Mouse (Mus musculus) gastrocnemius, postnatal 14 days (tissue): ENCODE results near the gene Zfp473. TPM values are rescaled to one million over a fixed set of nuclear protein-coding genes. Genes with fewer than 3 reads are reported as not detected.
"Not testable (repeated sequence)": the region's sequence is repeated elsewhere in the genome, so short reads cannot be mapped to it uniquely, and the experiment has no call there.

Source experiments
- DNase-seq: peaks from one replicate; pipeline ENCODE4 v3.0.0; 2021; ENCODE audit warnings: mixed read lengths
- intact Hi-C: fragments of 180-260 bp; cut with DNase I; formaldehyde crosslinking; loops from one replicate; pipeline ENCODE4 v1.15.1; 2025; ENCODE audit warnings: low total_unique reads
- long read RNA-seq, 2 experiments: library from polyadenylated mRNA; stranded (forward); transcript quantifications; one replicate each; pipeline ENCODE4 v2.0.0; 2021
- total RNA-seq, 2 experiments: library from RNA; stranded (reverse); gene quantifications; 2 replicates each; pipeline ENCODE4 v1.2.3; 2021

Zfp473 gene
- under 1 TPM in 1 of 2 experiments, not detected in 1; 0.16 TPM for total RNA-seq
- long read RNA-seq, experiment 1: 0 reads
- long read RNA-seq, experiment 2: 0 reads

- intact Hi-C loops, DNase-seq: not testable (repeated sequence)
Observed at GRCm38 (mm10) chr7:44750950-44751349, at the start of gene Zfp473. Gene Zfp473, minus strand, starts transcription at chr7:44751050.

DNA sequence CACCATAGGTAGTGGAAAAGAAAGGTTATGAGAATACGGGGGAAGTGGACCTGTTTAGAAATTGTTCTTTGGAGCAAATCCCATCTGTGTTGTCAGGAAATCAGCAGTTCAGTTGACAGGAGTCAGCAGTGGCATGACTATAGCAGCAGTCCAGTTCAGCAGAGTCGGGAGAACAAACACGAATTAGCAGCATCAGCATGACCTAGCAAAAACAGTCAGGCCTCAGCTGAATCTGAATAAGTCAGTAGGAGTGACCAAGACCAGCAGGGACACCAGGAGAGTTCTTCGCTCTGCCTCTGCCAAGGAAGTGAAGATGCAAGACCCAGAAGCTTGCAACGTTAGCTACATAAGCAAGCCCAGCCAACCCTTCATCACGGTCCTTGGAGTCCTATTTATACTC, 41.9 kb upstream of the Zfp473 start:
- DNase-seq: no peak
- intact Hi-C loops: no loop called here

DNA sequence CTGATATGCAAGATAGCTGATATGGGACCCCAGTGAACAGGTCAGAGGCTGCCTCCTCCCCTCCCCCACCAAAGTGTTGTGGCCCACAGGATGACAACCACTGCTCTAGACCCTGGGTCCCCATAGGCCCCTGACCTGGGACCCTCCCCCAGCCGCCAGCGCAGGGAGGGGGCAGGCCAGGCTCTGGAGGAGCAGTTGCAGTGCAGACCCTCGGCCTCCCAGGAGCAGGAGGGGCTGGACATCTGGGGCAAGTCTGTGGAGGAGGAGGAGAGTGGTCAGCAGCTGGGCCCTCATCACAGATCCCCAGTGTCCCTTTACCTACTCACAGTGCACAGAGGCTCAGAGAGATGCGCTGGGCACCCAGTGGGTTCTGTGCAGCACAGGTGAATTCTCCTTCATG, 39.2 kb upstream of the Zfp473 start:
- DNase-seq: no peak

DNA sequence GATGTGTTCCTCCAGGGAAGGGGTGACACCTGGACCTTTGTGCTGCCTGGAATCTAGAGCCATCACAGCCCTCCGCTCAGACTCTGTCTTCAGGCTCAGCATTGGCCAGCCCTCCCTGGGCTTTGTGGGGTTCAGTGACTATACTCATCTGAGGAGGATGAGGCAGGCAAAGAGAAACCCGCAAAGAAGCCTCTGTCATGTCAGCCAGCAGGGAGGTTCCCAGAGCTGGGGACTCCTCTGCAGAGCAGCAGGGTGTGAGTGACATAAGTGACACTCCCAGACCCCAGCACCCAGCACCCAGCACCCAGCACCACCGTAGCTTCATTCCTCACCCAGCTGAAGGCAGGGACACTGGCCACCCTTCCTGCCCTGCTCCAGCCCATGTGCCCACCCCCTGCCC, 38.7 kb upstream of the Zfp473 start:
- intact Hi-C loops: no loop called here
- DNase-seq: no peak

More for the DNA sequence above, 39.2 kb upstream of the Zfp473 start:
- intact Hi-C loops: no loop called here

DNA sequence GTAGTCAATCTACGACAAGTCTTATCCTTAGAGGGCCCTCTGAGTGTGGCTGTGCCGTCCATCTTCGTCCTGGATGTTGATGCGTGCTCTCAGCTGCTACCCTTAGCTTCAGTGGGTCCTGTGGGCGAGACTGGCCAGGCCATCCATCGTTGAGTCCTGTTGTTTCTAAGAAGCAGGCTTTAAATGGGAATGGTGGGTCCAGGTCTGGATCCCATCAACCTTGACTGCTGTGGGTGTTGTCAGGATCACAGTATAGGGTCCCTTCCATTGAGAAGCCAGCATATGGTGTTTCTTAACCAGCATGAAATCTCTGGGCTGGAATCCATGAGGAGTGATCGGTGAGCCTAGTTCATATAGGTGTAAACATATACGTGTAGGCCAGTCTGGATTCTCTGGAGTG, 29.3 kb upstream of the Zfp473 start:
- intact Hi-C loops: no loop called here
- no peak for DNase-seq

DNA sequence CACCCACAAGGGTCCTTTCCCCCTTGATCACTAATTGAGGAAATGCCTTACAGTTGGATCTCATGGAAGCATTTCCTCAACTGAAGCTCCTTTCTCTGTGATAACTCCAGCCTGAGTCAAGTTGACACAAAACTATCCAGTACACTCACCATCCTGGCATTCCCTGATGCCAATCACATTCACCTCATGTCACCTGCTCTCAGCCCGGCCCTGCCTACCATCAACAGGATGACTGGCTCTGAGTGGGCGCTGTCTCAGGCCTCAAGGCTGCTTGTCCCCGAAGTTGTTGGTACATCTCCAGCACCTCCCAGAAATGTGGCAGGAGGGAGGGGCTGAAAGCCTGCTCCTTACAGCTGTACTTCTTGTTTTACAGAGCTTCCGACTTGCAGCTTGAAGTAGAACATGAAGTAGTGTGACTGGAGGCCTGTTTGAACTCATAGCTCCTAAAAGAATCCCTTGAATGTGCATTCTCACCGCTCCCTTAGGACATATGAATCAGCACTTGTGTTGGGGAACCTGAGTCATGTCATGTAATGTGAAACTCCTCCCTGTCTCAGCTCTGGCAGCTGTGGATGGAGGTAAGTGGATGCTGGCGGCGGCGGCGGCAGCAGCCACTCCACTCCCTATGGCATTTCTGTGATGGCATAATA, 26.1 kb upstream of the Zfp473 start:
- no peak for DNase-seq
- intact Hi-C loops: no loop called here

DNA sequence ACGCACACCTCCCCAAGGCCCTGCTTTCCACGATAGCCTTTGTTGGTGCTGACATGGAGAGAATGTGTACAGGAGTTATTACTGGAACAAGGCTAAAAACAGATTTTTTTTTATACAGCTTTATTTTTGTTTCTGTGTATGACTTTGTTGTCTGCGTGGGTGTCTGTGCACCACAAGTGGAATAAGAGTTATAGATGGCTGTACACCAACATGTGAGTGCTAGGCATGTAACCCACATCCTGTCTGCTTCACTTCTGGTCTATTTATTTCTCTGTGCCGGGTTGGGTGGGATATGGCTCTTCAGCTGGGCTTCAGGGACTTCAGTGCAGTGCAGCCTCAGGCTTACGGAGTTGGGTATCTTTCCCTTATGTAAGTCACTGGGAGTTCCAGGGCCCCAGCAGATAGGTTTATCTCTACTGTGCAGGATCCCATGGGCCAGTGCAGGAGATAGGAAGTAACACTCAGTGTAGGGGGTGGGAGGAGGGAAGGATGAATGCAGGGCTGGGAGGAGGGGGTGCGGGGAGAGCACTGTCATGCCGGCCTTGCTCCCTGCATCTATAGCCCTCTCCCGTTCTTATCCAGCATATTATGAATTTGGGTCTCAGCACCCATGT, 21.8 kb upstream of the Zfp473 start:
- no peak for DNase-seq
- intact Hi-C loops: no loop called here

- peak; percentile 64 for DNase-seq
- intact Hi-C loops: no loop called here
Observed at GRCm38 (mm10) chr7:44770046-44770578, 19.3 kb upstream of the Zfp473 start.

DNA sequence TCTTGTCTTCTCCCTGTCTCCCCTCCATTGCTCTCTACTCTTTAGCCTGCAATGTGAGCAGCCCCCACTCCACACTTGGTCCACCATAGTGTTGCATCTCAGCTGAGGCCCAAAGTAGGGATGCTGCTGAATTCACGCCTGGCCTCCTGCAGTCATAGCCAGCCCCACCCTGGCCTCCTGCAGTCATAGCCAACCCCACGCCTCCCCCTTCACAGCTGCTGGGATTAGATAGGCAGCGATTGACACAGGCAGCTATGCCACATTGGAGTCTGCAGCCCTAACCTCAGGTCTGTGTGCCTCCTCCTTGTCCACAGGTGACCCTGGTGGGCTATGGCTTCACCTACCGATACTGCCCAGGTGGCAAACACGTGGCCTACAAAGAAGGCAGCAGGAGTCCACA, 17.3 kb upstream of the Zfp473 start:
- intact Hi-C loops: loop anchor here (10.0 kb wide), 1 partner anchor 47 kb away; the partner anchor contains the start of genes Atf5, Il4i1 and Nup62
- no peak for DNase-seq

DNA sequence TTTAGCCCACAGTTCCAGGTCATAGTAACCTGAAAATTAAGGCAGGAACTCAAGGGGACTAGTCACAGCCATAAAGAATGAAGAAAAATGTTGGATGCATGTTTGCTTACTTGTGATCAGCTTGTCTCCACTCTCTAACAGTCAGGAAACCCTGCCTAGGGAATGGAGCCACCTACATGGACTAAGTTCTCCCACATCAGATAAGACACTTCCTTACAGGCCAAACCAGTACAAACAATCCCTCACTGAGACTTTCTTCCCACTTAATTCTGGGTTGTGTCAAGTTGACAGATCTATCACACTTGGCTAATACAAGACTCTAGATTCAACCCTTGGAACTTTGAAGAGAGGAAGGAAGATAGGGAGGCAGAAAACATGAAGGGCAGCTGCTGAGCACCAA, 9.5 kb upstream of the Zfp473 start:
- DNase-seq: no peak
- intact Hi-C loops: loop anchor here (10.0 kb wide), 1 partner anchor 54 kb away; the partner anchor contains the start of genes Atf5, Il4i1 and Nup62

DNA sequence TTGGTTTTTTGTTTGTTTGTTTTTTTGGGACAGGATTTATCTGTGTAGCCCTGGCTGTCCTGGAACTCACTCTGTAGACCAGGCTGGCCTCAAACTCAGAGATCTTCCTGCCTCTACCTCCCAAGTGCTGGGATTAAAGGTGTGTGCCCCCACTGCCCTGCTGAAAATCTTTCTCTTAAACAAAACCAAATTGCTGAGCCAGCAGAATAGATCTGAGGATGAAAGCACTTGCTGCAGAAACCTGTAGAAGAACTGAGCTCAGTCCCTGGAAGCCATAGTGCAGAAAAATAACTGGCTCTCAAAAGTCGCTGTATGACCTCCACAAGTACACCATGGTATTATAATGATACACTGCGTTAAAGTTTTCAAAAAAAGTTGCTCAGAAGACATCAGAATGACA, 6.3 kb upstream of the Zfp473 start:
- DNase-seq: no peak
- intact Hi-C loops: no loop called here

DNA sequence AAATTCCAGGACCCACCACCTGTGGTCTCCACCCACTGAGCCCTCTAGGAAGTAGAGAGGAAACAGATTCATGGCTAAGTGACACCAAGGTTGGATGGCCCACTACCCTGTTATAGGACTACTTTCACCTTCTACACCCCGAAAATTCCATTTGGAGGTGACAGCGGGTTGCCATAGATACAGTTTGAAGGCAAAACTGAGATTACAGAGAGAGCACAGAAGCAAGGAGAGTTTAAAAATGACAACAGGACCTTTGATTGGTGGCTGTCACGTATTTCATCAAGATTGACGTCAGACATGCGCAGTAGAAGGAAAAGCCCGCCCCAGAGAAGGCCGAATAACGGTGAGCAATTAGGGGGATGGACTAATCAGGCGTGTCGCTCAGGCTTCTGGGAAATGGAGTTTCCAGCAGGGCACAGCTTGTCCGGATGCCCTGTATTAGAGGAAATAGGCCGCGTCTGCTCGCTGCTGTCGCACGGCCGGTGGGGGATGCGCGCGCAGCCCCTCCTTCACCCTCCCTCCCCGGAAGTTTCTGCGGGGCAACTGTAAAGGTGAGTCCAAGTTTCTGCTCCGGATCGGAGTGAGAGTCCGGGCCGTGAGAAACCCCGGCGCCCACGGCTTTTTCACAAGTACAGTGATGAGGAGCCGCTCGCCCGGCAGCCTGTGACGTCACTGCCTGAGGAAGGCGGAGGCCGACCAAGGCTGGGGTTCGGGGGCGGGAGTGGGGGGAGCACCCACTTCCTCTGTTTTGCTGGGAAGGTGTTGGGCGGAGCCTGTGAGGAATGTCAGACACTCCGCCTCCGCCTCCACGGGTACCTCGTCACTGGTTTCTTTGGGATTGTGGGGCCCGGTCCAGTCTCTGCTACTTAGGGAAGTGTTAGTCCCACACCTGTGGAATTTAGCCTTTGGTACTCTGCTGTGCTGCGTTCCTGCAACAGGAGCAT, 2.5 kb downstream of the Zfp473 start, which contains the start of gene Vrk3:
Gene Vrk3 (plus strand): TSS at position 313 of the 944 bp plus-strand sequence.
- intact Hi-C loops: no loop called here
- peak; percentile 93 for DNase-seq

DNA sequence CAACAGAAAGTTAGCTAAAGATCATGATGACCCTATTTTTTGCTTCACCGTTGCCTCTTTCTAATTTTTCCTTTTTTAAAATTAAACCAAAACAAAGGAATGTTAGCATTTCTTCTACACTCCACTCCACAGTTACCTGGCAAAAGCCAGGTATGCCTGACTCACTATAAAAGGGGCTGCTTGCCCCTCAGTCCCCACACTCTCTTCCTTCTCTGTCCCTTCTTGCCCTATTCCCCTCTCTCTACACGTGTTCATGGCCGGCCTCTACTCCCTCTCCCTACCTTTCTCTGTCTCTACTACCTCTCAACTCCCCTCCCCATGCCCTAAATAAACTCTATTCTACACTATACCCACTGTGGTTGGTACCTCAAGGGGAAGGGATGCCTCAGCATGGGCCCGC, 3.7 kb downstream of the Zfp473 start:
- no peak for DNase-seq
- intact Hi-C loops: no loop called here

DNA sequence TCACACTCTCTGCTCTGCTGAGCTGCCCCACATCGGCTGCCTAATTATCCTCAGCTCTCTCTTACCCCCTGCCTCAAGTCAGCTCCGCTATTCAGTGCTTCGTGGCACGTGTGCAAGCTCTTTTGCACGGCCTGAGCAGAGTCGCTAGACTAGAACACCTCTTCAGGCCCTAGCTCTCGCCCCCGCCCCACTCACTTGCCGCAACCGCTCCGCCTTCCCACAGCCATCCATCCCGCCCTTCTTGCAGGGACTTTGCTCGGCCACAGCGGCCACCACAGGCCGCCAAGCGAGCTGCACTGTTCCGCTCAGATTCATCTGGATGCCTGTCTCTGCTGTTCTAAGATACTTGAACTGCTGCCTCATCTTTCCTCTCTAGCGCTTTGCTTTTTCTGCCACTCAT, 5.8 kb downstream of the Zfp473 start:
- DNase-seq: peak; percentile 79
- intact Hi-C loops: no loop called here

DNA sequence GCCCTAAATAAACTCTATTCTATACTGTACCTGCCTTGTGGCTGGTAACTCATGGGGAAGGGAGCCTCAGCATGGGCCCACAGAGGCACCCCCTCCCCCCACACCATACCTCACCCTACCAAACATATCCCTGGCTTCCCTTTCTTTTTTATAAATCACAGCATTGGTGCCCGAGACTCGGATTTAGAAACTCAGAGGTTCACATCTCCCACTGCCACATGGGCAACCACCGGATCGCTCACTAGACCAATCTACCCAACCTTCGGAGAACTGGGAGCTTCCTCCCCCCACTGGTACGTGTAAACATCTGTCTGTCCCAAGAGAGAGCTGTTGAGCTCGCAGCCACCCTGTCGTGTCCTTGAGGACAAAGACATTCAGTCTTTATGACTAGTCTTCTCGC, 6.6 kb downstream of the Zfp473 start:
- intact Hi-C loops: no loop called here
- no peak for DNase-seq

DNA sequence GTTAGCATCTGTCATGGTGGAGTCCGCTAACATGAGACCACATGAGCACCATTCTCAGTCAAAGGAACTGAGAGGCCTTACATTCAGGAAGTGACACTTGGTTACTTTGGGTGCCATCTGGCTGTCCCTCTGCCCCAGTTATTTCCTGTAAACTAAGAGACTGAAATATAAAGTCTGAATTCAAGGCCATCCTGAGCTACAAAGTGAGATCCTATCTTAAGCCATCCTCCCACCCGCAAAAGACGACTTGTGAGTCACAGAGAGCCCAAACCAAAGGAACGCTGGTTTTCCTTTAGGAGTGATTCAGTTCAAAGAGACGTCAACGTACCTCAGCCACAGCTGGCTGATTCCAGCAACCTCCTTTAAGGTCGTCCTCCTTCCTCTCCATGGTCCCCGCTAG, 9.5 kb downstream of the Zfp473 start:
- DNase-seq: no peak
- intact Hi-C loops: no loop called here

DNA sequence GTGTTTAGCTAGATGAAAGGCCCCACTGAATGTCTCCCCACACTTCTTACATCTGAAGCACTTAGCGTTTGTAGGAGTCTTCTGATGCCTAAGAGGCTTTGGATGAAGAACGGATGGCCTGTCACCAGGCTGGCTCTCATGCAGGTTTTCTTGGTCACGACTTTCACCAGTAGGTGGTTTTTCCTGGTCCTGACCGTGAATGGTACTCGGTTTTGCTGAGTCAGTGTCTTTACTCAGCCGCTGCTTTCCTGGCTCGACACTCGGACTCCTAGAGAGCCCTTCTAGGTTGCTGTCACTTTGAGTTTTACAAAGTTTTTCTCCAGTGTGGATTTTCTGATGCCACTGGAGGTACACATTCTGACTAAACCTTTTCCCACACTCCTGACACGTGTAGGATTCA, 17.1 kb downstream of the Zfp473 start:
- intact Hi-C loops: no loop called here
- DNase-seq: no peak

- DNase-seq: no peak
- intact Hi-C loops: no loop called here
Observed at GRCm38 (mm10) chr7:44728082-44728975, 22.5 kb downstream of the Zfp473 start.

DNA sequence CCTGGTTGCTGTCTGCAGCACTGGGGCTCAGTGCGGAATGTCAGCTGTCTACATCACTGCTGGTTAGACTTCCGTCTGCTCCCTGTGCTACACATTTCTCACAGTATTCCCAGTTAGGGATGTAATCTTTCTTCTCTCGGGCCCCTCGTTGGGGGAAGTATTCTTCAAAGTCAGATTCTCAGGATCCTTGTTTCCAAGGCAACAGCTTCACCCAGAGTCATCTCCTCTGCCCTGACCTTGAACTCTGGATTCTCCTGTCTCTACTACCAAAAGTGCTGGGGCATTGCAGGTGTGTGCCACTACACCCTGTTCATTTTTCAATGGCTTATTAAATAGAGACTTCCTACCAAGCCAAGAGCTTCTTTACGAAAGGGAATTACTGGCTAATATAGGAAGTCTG, 23.7 kb downstream of the Zfp473 start:
- intact Hi-C loops: no loop called here
- DNase-seq: no peak
